Mouse (Mus musculus) MEL (cell line): ENCODE results near the gene Rad17. TPM values are rescaled to one million over a fixed set of nuclear protein-coding genes. Genes with fewer than 3 reads are reported as not detected.

Experiments used
- DNase-seq: peaks from one replicate; pipeline ENCODE4 v3.0.0; 2011; ENCODE audit warnings: low read depth, low spot score
- H3K27ac ChIP-seq: 2 replicates; pipeline ENCODE4 v1.5.1; 2012; ENCODE audit warnings: low read depth, mild to moderate bottlenecking, control low read depth, low read length, moderate library complexity; ENCODE audit not compliant: control insufficient read depth
- H3K27me3 ChIP-seq, 2 experiments: fragments of 150-350 bp in 1 of 2; sonication (generic) in 1 of 2; 2 replicates each; pipeline ENCODE4 v1.6.1; 2012; ENCODE audit warnings: low read length in 2 of 2, mild to moderate bottlenecking in 2 of 2, improper control_type of control experiment in 1 of 2, moderate library complexity in 1 of 2; ENCODE audit not compliant: insufficient read depth in 2 of 2, control insufficient read depth in 1 of 2
- H3K36me3 ChIP-seq, 2 experiments: 2 replicates each; pipeline ENCODE4 v1.6.1; 2012 to 2014; ENCODE audit warnings: low read length in 2 of 2, improper control_type of control experiment in 1 of 2, inconsistent platforms in 1 of 2, mild to moderate bottlenecking in 1 of 2; ENCODE audit not compliant: insufficient read depth in 2 of 2, control insufficient read depth in 1 of 2
- H3K4me1 ChIP-seq, 2 experiments: fragments of 150-350 bp in 1 of 2; sonication (generic) in 1 of 2; 2 replicates each; pipeline ENCODE4 v1.6.1; 2012; ENCODE audit warnings: low read length in 2 of 2, improper control_type of control experiment in 1 of 2, mild to moderate bottlenecking in 1 of 2; ENCODE audit not compliant: insufficient read depth in 2 of 2, control insufficient read depth in 1 of 2
- H3K4me3 ChIP-seq, 2 experiments: fragments of 150-350 bp in 1 of 2; sonication (generic) in 1 of 2; 2 replicates each; pipeline ENCODE4 v1.5.1; 2012; ENCODE audit warnings: low read depth in 2 of 2, low read length in 2 of 2, mild to moderate bottlenecking in 2 of 2, moderate library complexity in 2 of 2, control low read depth in 1 of 2, improper control_type of control experiment in 1 of 2; ENCODE audit not compliant: control insufficient read depth in 1 of 2, insufficient read depth in 1 of 2
- H3K79me2 ChIP-seq: 2 replicates; pipeline ENCODE4 v1.6.1; 2012; ENCODE audit warnings: mild to moderate bottlenecking, low read length, moderate library complexity; ENCODE audit not compliant: control insufficient read depth, poor library complexity, insufficient read depth
- H3K9ac ChIP-seq: 2 replicates; pipeline ENCODE4 v1.6.1; 2012; ENCODE audit warnings: low read depth, mild to moderate bottlenecking, control low read depth, low read length, moderate library complexity; ENCODE audit not compliant: control insufficient read depth, poor library complexity, severe bottlenecking
- H3K9me3 ChIP-seq: fragments of 150-350 bp; sonication (generic); replicated peaks from 2 replicates; pipeline ENCODE4 v1.6.1; 2012; ENCODE audit warnings: mild to moderate bottlenecking, low read length, improper control_type of control experiment, moderate library complexity; ENCODE audit not compliant: insufficient read depth
- BHLHE40 ChIP-seq: IDR thresholded peaks from 2 replicates; pipeline ENCODE4 v1.6.1; 2012; ENCODE audit warnings: low read depth, mild to moderate bottlenecking, inconsistent platforms, low read length, improper control_type of control experiment, borderline replicate concordance
- CTCF ChIP-seq, 3 experiments: IDR thresholded peaks in 2 of 3; conservative IDR thresholded peaks in 1 of 3; 2 replicates each; pipeline ENCODE4 v1.5.1; 2011 to 2012; ENCODE audit warnings: low read length in 3 of 3, low read depth in 2 of 3, mild to moderate bottlenecking in 2 of 3, improper control_type of control experiment in 1 of 3, inconsistent platforms in 1 of 3, mixed read lengths in 1 of 3, moderate library complexity in 1 of 3; ENCODE audit not compliant: control insufficient read depth in 1 of 3, insufficient read depth in 1 of 3, poor library complexity in 1 of 3, severe bottlenecking in 1 of 3
- ELF1 ChIP-seq: IDR thresholded peaks from 2 replicates; pipeline ENCODE4 v1.6.1; 2014; ENCODE audit warnings: low read depth, mild to moderate bottlenecking, inconsistent platforms, low read length, improper control_type of control experiment, moderate library complexity
- EP300 ChIP-seq, 2 experiments: IDR thresholded peaks; 2 replicates each; pipeline ENCODE4 v1.6.1; 2011; ENCODE audit warnings: improper control_type of control experiment in 2 of 2, low read length in 2 of 2, low read depth in 1 of 2, mild to moderate bottlenecking in 1 of 2
- ETS1 ChIP-seq: IDR thresholded peaks from 2 replicates; pipeline ENCODE4 v1.6.1; 2012; ENCODE audit warnings: low read depth, mild to moderate bottlenecking, inconsistent platforms, low read length, improper control_type of control experiment, moderate library complexity
- GATA1 ChIP-seq: IDR thresholded peaks from 2 replicates; pipeline ENCODE4 v1.6.1; 2011; ENCODE audit warnings: low read depth, low read length, improper control_type of control experiment
- HCFC1 ChIP-seq: IDR thresholded peaks from 2 replicates; pipeline ENCODE4 v1.6.1; 2012; ENCODE audit warnings: low read depth, mild to moderate bottlenecking, inconsistent platforms, low read length, improper control_type of control experiment, moderate library complexity
- JUND ChIP-seq: IDR thresholded peaks from 2 replicates; pipeline ENCODE4 v1.6.1; 2011; ENCODE audit warnings: low read depth, mild to moderate bottlenecking, improper control_type of control experiment, low read length
- KAT2A ChIP-seq: conservative IDR thresholded peaks from 2 replicates; pipeline ENCODE4 v1.6.1; 2012; ENCODE audit warnings: low read depth, low read length, improper control_type of control experiment, inconsistent platforms
- MAX ChIP-seq: IDR thresholded peaks from 2 replicates; pipeline ENCODE4 v1.6.1; 2011; ENCODE audit warnings: low read length, improper control_type of control experiment
- MEF2A ChIP-seq: IDR thresholded peaks from 2 replicates; pipeline ENCODE4 v1.6.1; 2014; ENCODE audit warnings: low read depth, mild to moderate bottlenecking, inconsistent platforms, low read length, improper control_type of control experiment; ENCODE audit not compliant: poor library complexity, insufficient replicate concordance, severe bottlenecking; ENCODE audit errors: extremely low read depth
- MXI1 ChIP-seq: IDR thresholded peaks from 2 replicates; pipeline ENCODE4 v1.6.1; 2011; ENCODE audit warnings: mild to moderate bottlenecking, low read depth, low read length, improper control_type of control experiment
- MYC ChIP-seq: IDR thresholded peaks from 2 replicates; pipeline ENCODE4 v1.6.1; 2011; ENCODE audit warnings: low read depth, mild to moderate bottlenecking, low read length, improper control_type of control experiment, moderate library complexity
- POLR2A ChIP-seq, 2 experiments: IDR thresholded peaks; 2 replicates each; pipeline ENCODE4 v1.6.1; 2011 to 2012; ENCODE audit warnings: low read length in 2 of 2, mild to moderate bottlenecking in 2 of 2, control low read depth in 1 of 2, improper control_type of control experiment in 1 of 2, low read depth in 1 of 2, moderate library complexity in 1 of 2; ENCODE audit not compliant: control insufficient read depth in 1 of 2, insufficient read depth in 1 of 2, poor library complexity in 1 of 2
- RAD21 ChIP-seq: IDR thresholded peaks from 2 replicates; pipeline ENCODE4 v1.6.1; 2011; ENCODE audit warnings: mild to moderate bottlenecking, low read depth, low read length, improper control_type of control experiment
- RCOR1 ChIP-seq: IDR thresholded peaks from 2 replicates; pipeline ENCODE4 v1.6.1; 2012; ENCODE audit warnings: low read depth, mild to moderate bottlenecking, inconsistent platforms, low read length, improper control_type of control experiment
- SIN3A ChIP-seq: IDR thresholded peaks from 2 replicates; pipeline ENCODE4 v1.6.1; 2012; ENCODE audit warnings: low read length, improper control_type of control experiment, inconsistent platforms
- SMC3 ChIP-seq: IDR thresholded peaks from 2 replicates; pipeline ENCODE4 v1.6.1; 2011; ENCODE audit warnings: low read depth, low read length, improper control_type of control experiment
- TAL1 ChIP-seq: IDR thresholded peaks from 2 replicates; pipeline ENCODE4 v1.6.1; 2012; ENCODE audit warnings: mild to moderate bottlenecking, inconsistent platforms, low read length, moderate library complexity, mixed read lengths
- TCF12 ChIP-seq: IDR thresholded peaks from 2 replicates; pipeline ENCODE4 v1.6.1; 2014; ENCODE audit warnings: low read depth, mild to moderate bottlenecking, inconsistent platforms, low read length, improper control_type of control experiment, moderate library complexity
- UBTF ChIP-seq: IDR thresholded peaks from 2 replicates; pipeline ENCODE4 v1.6.1; 2012; ENCODE audit warnings: low read depth, mild to moderate bottlenecking, inconsistent platforms, low read length, improper control_type of control experiment, moderate library complexity, borderline replicate concordance; ENCODE audit not compliant: insufficient read depth
- ZC3H11A ChIP-seq: IDR thresholded peaks from 2 replicates; pipeline ENCODE4 v1.6.1; 2012; ENCODE audit warnings: low read depth, mild to moderate bottlenecking, inconsistent platforms, low read length, improper control_type of control experiment
- ZKSCAN1 ChIP-seq: IDR thresholded peaks from 2 replicates; pipeline ENCODE4 v1.6.1; 2012; ENCODE audit warnings: low read depth, mild to moderate bottlenecking, inconsistent platforms, low read length, improper control_type of control experiment, moderate library complexity
- ZNF384 ChIP-seq: IDR thresholded peaks from 2 replicates; pipeline ENCODE4 v1.6.1; 2012; ENCODE audit warnings: low read depth, mild to moderate bottlenecking, inconsistent platforms, low read length, improper control_type of control experiment
- polyA plus RNA-seq, 2 experiments: library from polyadenylated mRNA; stranded (reverse) in 1 of 2; unstranded in 1 of 2; fragments of >175 nt in 1 of 2; fragments of >200 nt in 1 of 2; gene quantifications; 2 replicates each; pipeline versions ENCODE4 v1.2.1 to v1.2.4; 2012; ENCODE audit warnings: low replicate concordance in 2 of 2, low read depth in 1 of 2; ENCODE audit not compliant: insufficient read length in 2 of 2, insufficient read depth in 1 of 2, missing spikeins in 1 of 2
- total RNA-seq: library from RNA; depleted of rRNA; stranded (reverse); fragments of 300-350 nt; gene quantifications from 2 replicates; pipeline ENCODE4 v1.2.3, GENCODE M21; 2012

Rad17 gene
- total and polyA plus RNA-seq, 3 experiments, result 21.7 to 31.2 TPM; not detected in 1

DNA sequence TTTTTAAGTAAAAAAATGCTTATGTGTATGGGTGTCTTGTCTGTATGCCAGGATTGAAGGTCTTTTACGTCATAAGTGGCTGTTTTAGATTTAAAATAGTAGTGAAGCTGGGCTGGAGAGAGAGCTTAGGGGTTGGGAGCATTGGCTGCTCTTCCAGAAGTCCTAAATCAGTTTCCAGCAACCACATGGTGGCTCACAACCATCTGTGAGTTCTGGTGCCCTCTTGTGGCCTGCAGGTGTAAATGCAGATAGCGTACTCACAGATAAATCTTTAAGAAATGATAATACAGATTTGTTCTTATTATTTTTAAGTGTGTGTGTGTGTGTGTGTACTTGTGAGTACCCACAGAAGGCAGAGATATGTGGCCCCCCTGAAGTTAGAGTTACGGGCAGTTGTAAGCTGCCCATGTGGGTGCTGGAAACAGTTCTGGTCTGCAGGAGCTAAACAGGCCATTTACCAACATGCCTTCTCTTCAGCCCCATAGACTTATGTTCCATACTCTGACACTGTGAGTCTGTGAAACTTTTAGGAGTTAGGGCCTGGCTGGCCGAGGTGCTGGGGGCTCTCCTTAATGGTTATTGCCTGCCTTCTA lies 9.1 kb upstream of the Rad17 start:
- Histone ChIP-seq H3K9me3 (no peaks in the 10 kb centered on the region), H3K4me1 (no peaks in the 10 kb centered on the region), H3K27me3 (no peaks in the 10 kb centered on the region), H3K27ac (no peak overlapping the region), H3K4me3 (no peak overlapping the region), H3K9ac (no peak overlapping the region), H3K36me3 (peaks cover 2 to 11% of the 10 kb centered on the region in 2 experiments; a peak in 3 of 4 replicates), H3K79me2 (peaks cover 2% of the 10 kb centered on the region; the same call in 1 of the 2 replicates)
- peak; percentile 84 for DNase-seq
- TF ChIP-seq GATA1 (peak; percentile 42), MEF2A (no peak), RAD21 (peak; percentile 73), BHLHE40 (no peak), ZNF384 (0 out of 2 replicates have a peak, but pooled peaks have one; percentile 23), SMC3 (peak; percentile 71), RCOR1 (peak; percentile 61; the same call in 1 of the 2 replicates), SIN3A (peak; percentile 70), UBTF (no peak), EP300 (IDR thresholded peaks at IDR 0.05; ENCODE audit: low read depth in 1 of 2, low read length in 2 of 2) (no peak), MYC (peak; percentile 97), MXI1 (peak; percentile 75), CTCF (IDR thresholded peaks at IDR 0.05 in 2 of 3, conservative IDR thresholded peaks at IDR 0.05 in 1 of 3; ENCODE audit: control insufficient read depth in 1 of 3, insufficient read depth in 1 of 3, low read depth in 2 of 3, low read length in 3 of 3, poor library complexity in 1 of 3, severe bottlenecking in 1 of 3) (peak; percentile 78 to 95 (median 81)), TCF12 (no peak), MAX (peak; percentile 78), ZC3H11A (peak; percentile 54)

DNA sequence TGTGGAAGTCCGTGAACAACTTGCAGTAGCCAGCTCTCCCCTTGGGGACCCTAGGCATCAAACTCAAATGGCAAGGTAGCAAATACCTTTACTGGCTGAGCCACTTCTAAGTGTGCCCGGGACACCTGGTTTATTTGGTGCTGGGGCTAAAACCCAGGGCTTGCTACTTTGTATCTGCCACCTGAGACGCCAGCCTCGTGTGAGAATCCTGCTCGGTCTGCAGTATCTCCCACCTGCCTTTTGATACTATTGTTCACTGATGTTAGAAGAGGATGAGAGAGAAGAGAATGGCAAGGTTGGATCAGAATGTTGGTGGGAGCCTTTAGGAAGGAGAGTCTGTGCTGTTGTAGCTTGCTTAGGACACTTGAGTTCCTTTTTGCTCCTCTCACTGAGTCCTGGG lies 7.2 kb upstream of the Rad17 start:
- H3K27me3 ChIP-seq, result no peaks in the 10 kb centered on the region
- H3K9ac ChIP-seq, result no peak overlapping the region
- TF ChIP-seq ELF1 (no peak), TAL1 (no peak), MYC (no peak), JUND (no peak), ETS1 (no peak), POLR2A (IDR thresholded peaks at IDR 0.05; ENCODE audit: control insufficient read depth in 1 of 2, insufficient read depth in 1 of 2, low read depth in 1 of 2, low read length in 2 of 2, poor library complexity in 1 of 2) (no peak), HCFC1 (no peak), ZKSCAN1 (no peak), KAT2A (no peak)
- TF ChIP-seq, all 39 proteins: peak for 0
- Histone ChIP-seq H3K27ac (no peak overlapping the region), H3K36me3 (peaks cover 6 to 17% of the 10 kb centered on the region in 2 experiments), H3K4me1 (no peaks in the 10 kb centered on the region; a peak in 1 of 4 replicates), H3K4me3 (no peak overlapping the region), H3K79me2 (peaks cover 14% of the 10 kb centered on the region), H3K9me3 (no peaks in the 10 kb centered on the region)
- no peak for DNase-seq
